ENCODE assay signal across 21 mouse cellular contexts in genomic region chr7:99662311-99662710, GRCm38 (mm10). TPM values are rescaled to one million over a fixed set of nuclear protein-coding genes. Genes with fewer than 3 reads are reported as not detected.
"Had no signal": no experiment of that assay in that cellular context is flagged by ENCODE, and none has a peak within 500 bp of the region (broad histone marks: within the 10 kb centered on the region; RNA-seq: fewer than 3 reads in every experiment).

No protein-coding gene starts in this region.

- H3K27me3 ChIP-seq: limb, embryonic 15.5 days; midbrain, embryonic 12.5 days; midbrain, embryonic 15.5 days; neural tube, embryonic 13.5 days had no signal

- H3K9ac ChIP-seq: limb, embryonic 12.5 days; limb, embryonic 15.5 days; liver, embryonic 14.5 days; liver, postnatal 0 days; lung, embryonic 14.5 days; midbrain, embryonic 12.5 days; midbrain, embryonic 15.5 days; neural tube, embryonic 13.5 days; stomach, embryonic 15.5 days had no signal

- H3K27ac ChIP-seq: kidney, postnatal 0 days; limb, embryonic 12.5 days; limb, embryonic 15.5 days; liver, embryonic 14.5 days; macrophage; midbrain, embryonic 12.5 days; midbrain, embryonic 15.5 days; neural tube, embryonic 13.5 days; stomach, embryonic 15.5 days had no signal

- H3K4me1 ChIP-seq: midbrain, embryonic 15.5 days had no signal

- H3K4me3 ChIP-seq: limb, embryonic 12.5 days; limb, embryonic 15.5 days; midbrain, embryonic 12.5 days; midbrain, embryonic 15.5 days; myocyte; neural tube, embryonic 13.5 days; stomach, embryonic 15.5 days had no signal

- H3K36me3 ChIP-seq: limb, embryonic 12.5 days; limb, embryonic 15.5 days; midbrain, embryonic 12.5 days; midbrain, embryonic 15.5 days; neural tube, embryonic 13.5 days; stomach, embryonic 15.5 days had no signal

- H3K4me2 ChIP-seq: limb, embryonic 12.5 days; limb, embryonic 15.5 days; liver, embryonic 11.5 days; lung, embryonic 14.5 days; midbrain, embryonic 12.5 days; midbrain, embryonic 15.5 days; neural tube, embryonic 13.5 days; stomach, embryonic 15.5 days had no signal

- H3K9me3 ChIP-seq: limb, embryonic 12.5 days; limb, embryonic 15.5 days; midbrain, embryonic 12.5 days; midbrain, embryonic 15.5 days; neural tube, embryonic 13.5 days; stomach, embryonic 15.5 days had no signal

- ATAC-seq: liver, postnatal 0 days; lung, postnatal 0 days; midbrain, embryonic 15.5 days had no signal

- DNase-seq: kidney, postnatal 25 days; liver, postnatal 0 days; lung, embryonic 14.5 days; retina, postnatal 1 day; right cerebral cortex, postnatal 25 days; spleen, adult 18-20 months; thymus, postnatal 25 days had no signal

RNA-seq across cellular contexts. Expression of gene Tpbgl, which starts 35.4 kb away (rescaled TPM):
- total RNA-seq: monocyte, adult 5-6 weeks; neutrophil, adult 5-6 weeks had no signal
- polyA plus RNA-seq: myocyte had no signal

RNA-seq across cellular contexts. Expression of gene Slco2b1, which starts 48.8 kb away (rescaled TPM):
- total RNA-seq: neutrophil, adult 5-6 weeks had no signal
